Mouse (Mus musculus) frontal cortex, postnatal 14 days (tissue): ENCODE measurements at regions not wholly inside any gene's neighbourhood (a gene's known extent, or its start where the extent isn't known, plus 50 kb on each side); places are given as distances from the start of the nearest gene placed in this dataset.

Source experiments
- DNase-seq, 2 experiments: peaks; one replicate each; pipeline ENCODE4 v3.0.0; 2022; ENCODE audit warnings: low spot score in 2 of 2

GRCm38 (mm10) chr8:115831675-115832074, 124.1 kb upstream of the Maf start:
- DNase-seq = no peak

GRCm38 (mm10) chr8:115830012-115830662, 122.5 kb upstream of the Maf start:
- DNase-seq = no peak

DNA sequence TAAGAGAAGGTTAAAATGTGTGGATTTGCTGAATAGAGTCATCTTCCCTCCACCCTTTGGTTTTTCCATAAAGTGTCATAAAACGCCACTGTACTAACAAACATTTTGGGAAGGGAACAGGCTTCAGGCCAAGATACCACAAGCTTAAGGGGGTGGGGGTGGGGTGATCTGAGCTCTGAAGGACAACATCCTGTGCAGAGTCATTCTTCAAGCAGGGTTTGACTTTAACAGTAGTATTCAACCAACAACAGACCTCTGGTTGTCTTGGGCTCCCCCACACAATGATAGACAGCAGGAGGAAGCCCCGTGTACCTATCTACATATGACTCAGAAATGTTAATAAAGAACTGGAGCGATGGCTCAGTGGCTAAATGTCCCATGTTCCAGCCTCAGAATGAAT, 118.9 kb upstream of the Maf start:
- no peak for DNase-seq

DNA sequence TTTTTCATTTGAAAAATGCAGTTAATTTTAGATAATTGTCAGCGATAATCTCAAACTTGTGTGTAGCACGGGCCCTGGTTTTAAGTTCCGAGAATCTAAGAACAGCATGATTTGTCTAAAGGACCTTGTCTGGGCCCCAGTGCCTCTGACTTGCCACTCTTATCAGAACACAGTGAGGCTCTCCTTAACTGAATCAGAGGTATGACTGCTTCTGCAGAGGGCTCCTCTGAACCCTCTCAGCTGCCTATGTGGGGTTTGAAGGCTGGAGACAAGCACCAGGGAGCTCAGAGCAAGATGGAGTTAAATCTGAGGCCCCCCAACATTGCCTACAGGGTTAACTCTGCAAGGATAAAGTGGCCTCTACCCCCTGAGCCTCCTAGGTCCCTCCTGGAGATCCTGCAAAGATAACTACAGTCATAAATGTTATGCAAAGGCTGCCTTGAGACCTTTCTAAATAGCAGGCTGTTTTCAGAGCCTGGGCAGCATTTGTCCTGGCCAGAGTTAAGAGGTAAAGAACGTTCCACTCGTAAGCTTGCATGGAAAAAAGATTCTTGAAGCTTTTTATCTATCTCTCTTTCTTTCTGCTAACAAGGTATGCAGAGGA, 118.4 kb upstream of the Maf start:
- no peak for DNase-seq

DNA sequence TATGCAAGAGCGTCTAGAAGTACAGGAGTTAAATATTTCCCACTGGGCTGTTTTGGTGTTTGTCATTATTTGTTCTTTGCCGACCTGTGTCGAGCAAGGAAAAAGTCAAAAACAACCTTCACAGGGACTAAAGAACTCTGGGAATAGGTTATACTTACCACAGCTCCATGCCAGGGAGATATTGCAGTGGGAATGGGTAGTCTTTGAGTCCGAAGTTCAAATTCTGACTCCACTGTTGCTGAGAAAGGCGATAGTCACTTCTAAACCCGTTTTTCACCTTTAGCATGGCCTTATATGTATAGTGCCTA, 116.8 kb upstream of the Maf start:
- DNase-seq = no peak

DNA sequence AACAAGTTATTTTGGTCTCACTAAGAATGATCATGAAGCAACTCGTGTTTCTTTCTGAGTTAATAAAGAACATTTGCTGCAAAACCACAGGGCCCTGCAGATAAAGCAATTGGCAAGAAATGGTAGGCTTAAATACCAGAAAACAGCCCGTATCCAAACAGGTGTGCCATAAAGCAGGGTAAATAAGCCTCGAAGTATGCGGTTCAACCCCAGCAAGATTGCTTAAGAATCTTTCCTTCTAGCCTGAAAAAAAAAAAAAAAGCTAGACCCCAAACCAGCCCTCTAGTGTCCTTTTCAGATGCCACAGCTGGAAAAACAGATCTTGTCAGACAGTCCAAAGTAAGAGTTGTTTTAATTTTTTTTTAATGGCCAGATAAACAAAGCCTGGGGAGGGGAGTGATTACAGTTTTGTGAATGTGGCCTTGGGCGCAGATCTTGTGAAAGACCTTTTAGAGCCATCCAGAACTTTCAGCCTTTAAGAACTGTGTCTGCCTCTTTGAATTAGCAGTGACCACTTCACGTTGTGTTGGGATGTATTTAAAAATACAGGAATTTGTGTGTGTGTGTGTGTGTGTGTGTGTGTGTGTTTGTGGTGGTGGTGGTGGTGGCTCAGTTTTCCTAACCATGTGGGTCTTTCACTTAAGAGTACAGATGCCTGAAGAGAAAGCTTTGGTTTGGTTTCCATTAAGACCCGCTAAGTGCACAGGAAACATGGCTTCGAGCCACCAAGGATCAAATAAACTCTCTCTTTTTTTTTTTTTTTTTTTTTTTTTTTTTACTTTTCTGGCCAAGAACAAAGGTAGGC, 116.3 kb upstream of the Maf start:
- no peak for DNase-seq

GRCm38 (mm10) chr8:115813426-115813825, 105.8 kb upstream of the Maf start:
- no peak for DNase-seq

DNA sequence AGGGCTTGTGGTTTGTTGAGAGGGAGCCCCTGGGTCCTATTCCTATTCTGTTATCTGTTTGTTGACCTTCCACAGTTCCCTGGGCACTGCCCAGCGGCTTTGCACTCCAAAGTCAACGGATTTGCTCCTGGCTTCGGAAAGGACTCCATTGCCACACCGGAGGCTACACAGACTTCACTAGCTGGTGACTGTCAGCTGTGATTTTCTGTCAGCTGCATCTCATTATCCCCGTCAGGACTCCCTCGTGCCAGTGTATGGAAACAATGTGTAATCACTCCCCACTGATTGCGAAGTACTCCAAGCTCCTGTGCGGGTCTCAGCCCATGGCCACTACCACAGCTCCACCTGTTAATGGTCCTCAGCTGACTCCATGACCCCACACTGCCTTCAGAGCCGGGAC, 99.0 kb upstream of the Maf start:
- DNase-seq = peak in 1 of 2 experiments; percentile 3

DNA sequence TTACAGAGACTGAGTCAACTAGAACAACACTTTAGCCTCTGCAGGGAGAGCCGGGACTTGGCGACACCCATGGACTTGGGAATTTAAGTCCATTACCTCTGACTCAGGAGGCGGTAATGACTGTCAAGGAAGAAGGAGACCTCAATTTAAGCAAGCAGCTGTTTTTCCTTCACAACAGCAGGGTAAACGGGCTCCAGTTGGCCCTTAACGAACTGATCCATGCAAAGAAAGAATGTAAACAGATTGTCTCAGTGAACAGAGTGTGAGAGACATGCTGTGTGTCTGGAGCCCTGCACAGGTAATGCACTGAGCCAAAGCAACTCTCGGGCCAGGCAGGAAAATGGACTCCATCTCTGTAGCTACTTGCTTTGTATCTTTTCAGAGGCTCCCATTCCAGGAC, 98.5 kb upstream of the Maf start:
- no peak for DNase-seq

GRCm38 (mm10) chr8:115793587-115793986, 86.0 kb upstream of the Maf start:
- DNase-seq = no peak

DNA sequence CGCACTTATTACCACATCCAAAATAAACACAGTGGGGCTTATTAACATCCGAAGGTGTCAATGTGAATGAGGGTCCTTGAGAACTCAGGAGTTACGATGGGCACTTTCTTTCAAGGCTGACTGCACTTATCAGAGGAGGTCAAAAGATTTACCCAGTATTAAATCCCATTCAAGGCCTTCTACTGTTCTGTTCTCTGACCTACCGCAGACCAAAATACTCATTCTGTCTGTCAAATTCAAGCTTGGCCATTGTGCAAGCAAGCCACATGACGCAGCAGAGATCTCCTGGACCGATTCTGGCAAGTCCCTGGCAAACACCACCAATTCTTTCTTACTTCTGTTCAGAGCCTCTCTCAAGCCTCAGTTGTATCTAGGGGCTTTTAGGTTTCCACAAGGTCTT, 80.8 kb upstream of the Maf start:
- DNase-seq = no peak

DNA sequence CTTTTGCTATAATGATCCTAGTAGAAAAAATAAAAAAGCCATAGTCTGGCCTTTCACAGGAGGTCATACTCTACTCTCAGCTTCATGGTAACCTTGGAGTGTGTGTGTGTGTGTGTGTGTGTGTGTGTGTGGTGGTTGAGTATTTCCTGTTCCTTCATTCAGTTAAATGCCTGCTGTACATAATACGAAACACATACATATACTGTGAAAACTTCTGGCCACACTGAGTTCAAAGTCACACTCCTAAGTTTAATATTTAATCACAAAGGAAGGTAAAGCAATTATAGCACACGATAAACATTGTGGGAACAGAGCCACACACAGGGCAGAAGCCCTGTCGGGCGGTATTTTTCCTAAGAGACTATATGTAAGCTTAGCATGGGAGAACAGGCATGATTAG, 78.6 kb upstream of the Maf start:
- DNase-seq = no peak

GRCm38 (mm10) chr8:115785769-115786168, 78.2 kb upstream of the Maf start:
- no peak for DNase-seq

DNA sequence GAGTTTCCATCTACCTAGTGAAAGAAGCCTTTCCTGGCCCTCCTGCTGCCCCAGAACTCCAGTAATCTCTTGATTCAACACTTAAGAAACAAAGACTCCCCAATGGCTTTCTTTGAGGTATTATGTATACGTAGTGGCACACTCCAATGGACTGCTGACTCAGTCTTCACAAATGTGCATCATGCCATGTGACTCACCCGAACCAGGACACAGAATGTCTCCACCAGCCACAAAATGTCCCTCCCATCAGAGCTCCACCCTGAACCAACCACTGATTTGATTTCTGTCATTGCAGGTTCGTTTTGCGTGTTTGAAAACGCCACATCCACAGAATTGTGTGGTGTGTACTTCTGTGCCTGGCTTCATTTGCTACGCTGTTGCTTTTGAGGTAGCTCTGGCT, 75.8 kb upstream of the Maf start:
- no peak for DNase-seq

DNA sequence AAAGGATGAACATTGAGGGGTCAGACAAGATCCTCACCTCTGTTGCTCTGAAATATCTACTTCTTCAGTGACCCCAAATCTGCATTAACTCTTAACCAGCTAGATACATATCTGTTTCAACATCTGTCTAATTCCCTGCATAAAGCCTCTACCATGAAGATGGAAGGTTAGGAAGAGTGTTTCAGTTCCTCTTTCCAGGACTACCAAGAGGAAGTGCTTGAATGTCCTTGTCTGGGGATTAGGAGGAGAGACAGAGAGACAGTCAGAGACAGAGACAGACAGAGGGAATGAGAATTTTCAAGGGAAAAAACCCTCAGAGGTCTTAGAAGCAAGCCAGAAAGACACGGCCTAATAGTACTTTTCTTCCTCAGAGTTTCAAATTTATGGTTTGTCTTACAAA, 70.8 kb upstream of the Maf start:
- no peak for DNase-seq

DNA sequence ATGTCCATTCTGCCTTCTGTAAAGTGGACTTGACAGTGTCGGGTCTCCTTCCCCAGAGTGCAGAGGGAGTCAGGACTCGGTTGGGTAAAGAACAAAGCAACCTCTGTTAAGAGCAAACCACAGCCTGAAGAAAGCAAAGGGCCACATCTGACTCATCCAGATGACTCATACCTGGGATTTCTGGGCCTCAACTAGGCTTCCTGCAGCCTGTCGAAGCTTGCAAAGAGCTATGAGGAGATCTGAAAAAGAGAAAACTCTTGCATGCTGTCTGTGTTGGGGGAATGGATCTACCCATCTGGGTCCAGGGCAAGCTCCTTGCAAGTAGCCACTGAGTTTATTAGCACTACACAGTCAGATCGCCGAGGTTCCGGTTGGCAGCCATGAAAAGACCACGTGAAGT, 63.5 kb upstream of the Maf start:
- no peak for DNase-seq

DNA sequence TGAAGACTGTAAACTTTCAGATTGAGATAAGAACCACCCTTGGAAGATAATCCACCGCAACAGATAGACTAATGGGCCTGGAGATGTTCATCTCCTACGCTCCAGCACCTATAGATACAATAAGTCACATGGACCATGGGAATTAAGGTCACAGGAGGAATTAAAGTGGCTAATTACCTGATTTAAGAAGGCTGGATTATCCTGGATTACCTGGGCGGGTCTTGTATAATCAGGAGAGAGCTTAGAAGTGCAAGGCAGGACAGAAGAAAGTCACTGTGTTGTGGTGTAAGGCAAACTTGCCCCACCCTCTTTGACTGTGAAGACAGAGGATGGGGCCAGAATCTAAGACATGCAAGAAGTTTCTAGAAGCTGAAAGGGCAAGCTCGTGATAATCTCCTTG, 61.0 kb upstream of the Maf start:
- DNase-seq = no peak

DNA sequence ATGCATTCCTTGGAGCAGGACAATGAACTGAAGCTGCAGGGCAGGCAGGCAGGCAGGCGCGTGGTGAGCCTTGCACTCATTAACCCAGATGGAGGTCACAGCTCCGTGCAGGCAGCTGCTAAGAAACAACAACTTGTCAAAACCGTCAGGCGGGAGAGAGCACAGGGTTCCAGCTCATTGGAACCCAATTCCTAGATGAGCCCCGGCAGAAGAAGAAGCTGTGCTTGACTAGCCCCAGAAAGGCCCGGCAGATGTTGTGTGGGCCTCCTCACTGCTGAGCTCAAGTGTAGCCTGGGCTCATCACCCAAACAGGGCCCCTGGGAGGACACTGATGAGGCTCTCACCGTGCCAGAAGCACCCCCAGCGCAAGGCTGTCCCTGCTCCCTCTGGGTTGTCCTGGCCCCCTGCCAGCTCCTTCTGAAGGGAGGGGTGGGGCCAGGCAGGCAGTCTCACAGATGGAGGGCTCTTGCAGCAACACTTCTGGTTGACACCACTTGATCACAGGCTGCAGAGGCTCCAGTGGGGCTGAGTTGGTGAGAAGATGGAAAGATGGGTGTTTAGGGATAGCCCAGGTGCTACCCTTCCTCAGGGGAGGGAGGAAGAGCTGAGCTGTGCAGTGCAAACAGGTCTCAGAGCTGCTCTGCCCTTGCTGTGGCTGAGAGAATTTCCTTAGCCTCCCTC, 58.8 kb upstream of the Maf start:
- no peak for DNase-seq

- DNase-seq = no peak
Observed at GRCm38 (mm10) chr8:115764551-115764950, 57.0 kb upstream of the Maf start.

DNA sequence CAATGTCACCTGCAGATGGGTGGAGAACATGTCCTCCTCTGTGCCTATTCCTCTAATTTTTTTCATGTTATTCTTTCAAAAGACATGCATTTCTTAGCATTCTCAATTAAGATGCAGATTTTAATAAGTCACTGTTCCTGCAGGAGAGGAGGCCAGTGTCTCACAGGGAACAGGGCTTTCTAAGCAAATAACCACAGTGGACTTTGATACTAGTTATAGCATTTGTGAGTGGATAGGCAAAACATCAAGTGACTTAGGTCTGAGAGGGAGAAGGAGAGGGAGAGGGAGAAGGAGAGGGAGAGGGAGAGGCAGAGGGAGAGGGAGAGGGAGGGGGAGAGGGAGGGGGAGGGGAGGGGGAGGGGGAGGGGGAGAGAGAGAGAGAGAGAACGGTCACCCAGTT, 50.4 kb upstream of the Maf start:
- no peak for DNase-seq
